Mouse (Mus musculus) kidney, embryonic 15.5 days (tissue): ENCODE measurements around the gene Filip1. TPM values are rescaled to one million over a fixed set of nuclear protein-coding genes. Genes with fewer than 3 reads are reported as not detected.

Experiments
- ATAC-seq: fragments of 200-750 bp; cut with Nextera tagmentation; replicated peaks from 2 replicates; pipeline ENCODE4 v1.8.0; 2017; ENCODE audit warnings: moderate TSS enrichment; ENCODE audit not compliant: low FRiP score
- H3K27ac ChIP-seq: fragments of 300-500 bp; sonication (generic); 2 replicates; pipeline ENCODE4 v1.5.1; 2015; ENCODE audit warnings: mild to moderate bottlenecking, inconsistent platforms
- H3K27me3 ChIP-seq: fragments of 300-500 bp; sonication (generic); 2 replicates; pipeline ENCODE4 v1.6.1; 2015; ENCODE audit warnings: inconsistent platforms
- H3K36me3 ChIP-seq: fragments of 300-500 bp; sonication (generic); 2 replicates; pipeline ENCODE4 v1.6.1; 2015; ENCODE audit warnings: inconsistent platforms
- H3K4me1 ChIP-seq: fragments of 300-500 bp; sonication (generic); 2 replicates; pipeline ENCODE4 v1.6.1; 2015; ENCODE audit warnings: inconsistent platforms
- H3K4me2 ChIP-seq: fragments of 300-500 bp; sonication (generic); 2 replicates; pipeline ENCODE4 v1.6.1; 2015; ENCODE audit warnings: moderate library complexity, mild to moderate bottlenecking, inconsistent platforms
- H3K4me3 ChIP-seq: fragments of 300-500 bp; sonication (generic); replicated peaks from 2 replicates; pipeline ENCODE4 v1.5.1; 2015; ENCODE audit warnings: mild to moderate bottlenecking, inconsistent platforms
- H3K9ac ChIP-seq: fragments of 300-500 bp; sonication (generic); 2 replicates; pipeline ENCODE4 v1.6.1; 2015; ENCODE audit warnings: mild to moderate bottlenecking, inconsistent platforms
- H3K9me3 ChIP-seq: fragments of 300-500 bp; sonication (generic); replicated peaks from 2 replicates; pipeline ENCODE4 v1.6.1; 2016; ENCODE audit warnings: inconsistent platforms
- WGBS: fragments of 180-500 bp; shearing (Covaris S2); methylation state at CpG from one replicate; pipeline ENCODE4 v1.1.7; 2015; ENCODE audit warnings: mixed read lengths; 5-methylcytosine and 5-hydroxymethylcytosine counted together
- polyA plus RNA-seq: library from polyadenylated mRNA; unstranded; fragments of >200 nt; fragmentation: Nextera tagmentation; extraction: Ambion mirVana; gene quantifications from 2 replicates; pipeline ENCODE4 v1.2.1, GENCODE M21; 2015

Filip1 gene
- polyA plus RNA-seq, 1 experiment from 2014 or later, result 6.5 TPM

- no peaks in the 10 kb centered on the region for H3K9me3 ChIP-seq
- 0 out of 2 replicates have a peak overlapping the region, but pooled peaks have one; percentile 39 for H3K4me3 ChIP-seq
- H3K27ac ChIP-seq, result 0 out of 2 replicates have a peak overlapping the region, but pooled peaks have one; percentile 73
- H3K9ac ChIP-seq, result no peak overlapping the region
- no peak for ATAC-seq
- no peaks in the 10 kb centered on the region for H3K36me3 ChIP-seq
- H3K4me1 ChIP-seq, result peaks cover 9% of the 10 kb centered on the region; the same call in 1 of the 2 replicates
- WGBS, result 70% methylated on average over 12 of the region's 12 CpGs
- H3K27me3 ChIP-seq, result no peaks in the 10 kb centered on the region
- H3K4me2 ChIP-seq, result peak overlapping the region; percentile 68
These were observed 34.2 kb downstream of the Filip1 start for GRCm38 (mm10) chr9:79978228-79979024.

- Histone ChIP-seq H3K27ac (peak overlapping the region; percentile 73), H3K9me3 (no peaks in the 10 kb centered on the region), H3K27me3 (no peaks in the 10 kb centered on the region), H3K4me1 (peaks cover 9% of the 10 kb centered on the region; the same call in 1 of the 2 replicates), H3K36me3 (no peaks in the 10 kb centered on the region), H3K4me2 (peak overlapping the region; percentile 68), H3K4me3 (peak overlapping the region; percentile 39), H3K9ac (peak overlapping the region; percentile 30)
- ATAC-seq, result peak; percentile 79; the same call in 1 of the 2 replicates
- under 1% methylated on average over 13 of the region's 13 CpGs for whole genome bisulfite sequencing
These were observed 35.1 kb downstream of the Filip1 start for GRCm38 (mm10) chr9:79977549-79977971.

GRCm38 (mm10) chr9:79976789-79977188 lies 35.9 kb downstream of the Filip1 start:
- no peaks in the 10 kb centered on the region for H3K36me3 ChIP-seq
- no peaks in the 10 kb centered on the region for H3K27me3 ChIP-seq
- WGBS, result 61% methylated on average over 8 of the region's 8 CpGs
- peaks cover 9% of the 10 kb centered on the region; the same call in 1 of the 2 replicates for H3K4me1 ChIP-seq
- peak overlapping the region; percentile 20 for H3K4me3 ChIP-seq
- H3K27ac ChIP-seq, result no peak overlapping the region
- peak overlapping the region; percentile 68 for H3K4me2 ChIP-seq
- H3K9me3 ChIP-seq, result no peaks in the 10 kb centered on the region
- ATAC-seq, result no peak
- H3K9ac ChIP-seq, result no peak overlapping the region

GRCm38 (mm10) chr9:79975121-79975520 lies 37.5 kb downstream of the Filip1 start:
- Histone ChIP-seq H3K4me2 (no peak overlapping the region), H3K36me3 (no peaks in the 10 kb centered on the region)
- WGBS, result 74% methylated on average over 5 of the region's 5 CpGs

GRCm38 (mm10) chr9:79973582-79973981 lies 39.1 kb downstream of the Filip1 start:
- H3K4me1 ChIP-seq, result peaks cover 20% of the 10 kb centered on the region; the same call in 1 of the 2 replicates
- H3K9me3 ChIP-seq, result no peaks in the 10 kb centered on the region
- no peak for ATAC-seq
- no peak overlapping the region for H3K4me2 ChIP-seq
- no peak overlapping the region for H3K27ac ChIP-seq
- no peak overlapping the region for H3K9ac ChIP-seq
- H3K36me3 ChIP-seq, result no peaks in the 10 kb centered on the region
- 92% methylated on average over 8 of the region's 8 CpGs for WGBS
- no peaks in the 10 kb centered on the region for H3K27me3 ChIP-seq
- no peak overlapping the region for H3K4me3 ChIP-seq

More at GRCm38 (mm10) chr9:79975121-79975520, 37.5 kb downstream of the Filip1 start:
- H3K9me3 ChIP-seq, result no peaks in the 10 kb centered on the region
- no peak overlapping the region for H3K4me3 ChIP-seq
- no peak for ATAC-seq
- H3K4me1 ChIP-seq, result peaks cover 15% of the 10 kb centered on the region; the same call in 1 of the 2 replicates
- no peak overlapping the region for H3K9ac ChIP-seq
- H3K27me3 ChIP-seq, result no peaks in the 10 kb centered on the region
- H3K27ac ChIP-seq, result no peak overlapping the region

GRCm38 (mm10) chr9:79972705-79973104 lies 39.9 kb downstream of the Filip1 start:
- Histone ChIP-seq H3K36me3 (no peaks in the 10 kb centered on the region), H3K27ac (no peak overlapping the region), H3K9me3 (no peaks in the 10 kb centered on the region), H3K27me3 (no peaks in the 10 kb centered on the region), H3K9ac (no peak overlapping the region), H3K4me2 (no peak overlapping the region), H3K4me3 (no peak overlapping the region), H3K4me1 (peaks cover 19% of the 10 kb centered on the region; the same call in 1 of the 2 replicates)
- no peak for ATAC-seq
- WGBS, result 55% methylated on average over 6 of the region's 6 CpGs

- H3K36me3 ChIP-seq, result no peaks in the 10 kb centered on the region
- no peak overlapping the region for H3K4me3 ChIP-seq
- H3K27me3 ChIP-seq, result no peaks in the 10 kb centered on the region
- peaks cover 11% of the 10 kb centered on the region; the same call in 1 of the 2 replicates for H3K4me1 ChIP-seq
- ATAC-seq, result no peak
- H3K9me3 ChIP-seq, result no peaks in the 10 kb centered on the region
- no peak overlapping the region for H3K9ac ChIP-seq
- 69% methylated on average over 6 of the region's 6 CpGs for WGBS
- 0 out of 2 replicates have a peak overlapping the region, but pooled peaks have one; percentile 14 for H3K27ac ChIP-seq
- no peak overlapping the region for H3K4me2 ChIP-seq
These were observed 41.0 kb downstream of the Filip1 start for GRCm38 (mm10) chr9:79971619-79972018.

GRCm38 (mm10) chr9:79970659-79971118 lies 42.0 kb downstream of the Filip1 start:
- 37% methylated on average over 8 of the region's 8 CpGs for WGBS
- Histone ChIP-seq H3K4me1 (peaks cover 11% of the 10 kb centered on the region; the same call in 1 of the 2 replicates), H3K9ac (no peak overlapping the region), H3K4me2 (peak overlapping the region; percentile 24; the same call in 1 of the 2 replicates), H3K9me3 (no peaks in the 10 kb centered on the region), H3K4me3 (no peak overlapping the region), H3K27me3 (no peaks in the 10 kb centered on the region), H3K36me3 (no peaks in the 10 kb centered on the region), H3K27ac (peak overlapping the region; percentile 54; the same call in 1 of the 2 replicates)
- ATAC-seq, result no peak

GRCm38 (mm10) chr9:79969544-79969943 lies 43.1 kb downstream of the Filip1 start:
- ATAC-seq, result no peak
- 69% methylated on average over 4 of the region's 4 CpGs for WGBS
- Histone ChIP-seq H3K27ac (0 out of 2 replicates have a peak overlapping the region, but pooled peaks have one; percentile 6), H3K27me3 (no peaks in the 10 kb centered on the region), H3K36me3 (no peaks in the 10 kb centered on the region), H3K4me2 (no peak overlapping the region), H3K4me3 (no peak overlapping the region), H3K9me3 (no peaks in the 10 kb centered on the region), H3K4me1 (peaks cover 11% of the 10 kb centered on the region; the same call in 1 of the 2 replicates), H3K9ac (no peak overlapping the region)

- Histone ChIP-seq H3K27ac (no peak overlapping the region), H3K4me2 (no peak overlapping the region), H3K9ac (no peak overlapping the region), H3K4me3 (no peak overlapping the region), H3K4me1 (peaks cover 13% of the 10 kb centered on the region; the same call in 1 of the 2 replicates), H3K27me3 (no peaks in the 10 kb centered on the region), H3K36me3 (no peaks in the 10 kb centered on the region), H3K9me3 (no peaks in the 10 kb centered on the region)
- ATAC-seq, result no peak
- WGBS, result 71% methylated on average over 12 of the region's 12 CpGs
These were observed 45.8 kb downstream of the Filip1 start for GRCm38 (mm10) chr9:79966711-79967487.

GRCm38 (mm10) chr9:79965600-79966392 lies 46.9 kb downstream of the Filip1 start:
- Histone ChIP-seq H3K27ac (no peak overlapping the region), H3K9me3 (no peaks in the 10 kb centered on the region), H3K4me3 (no peak overlapping the region), H3K4me1 (peaks cover 16% of the 10 kb centered on the region; the same call in 1 of the 2 replicates), H3K36me3 (no peaks in the 10 kb centered on the region), H3K4me2 (no peak overlapping the region), H3K9ac (no peak overlapping the region), H3K27me3 (no peaks in the 10 kb centered on the region)
- ATAC-seq, result no peak
- 67% methylated on average over 14 of the region's 14 CpGs for WGBS
